Mouse (Mus musculus) kidney, postnatal 4 days (tissue): Measurements from ENCODE around the gene Sarnp.
"Not testable (repeated sequence)": the region's sequence is repeated elsewhere in the genome, so short reads cannot be mapped to it uniquely, and the experiment has no call there.

ENCODE experiments used
- DNase-seq, 2 experiments: peaks; one replicate each; pipeline ENCODE4 v3.0.0; 2021; ENCODE audit warnings: mixed read lengths in 2 of 2

The Sarnp gene

GRCm38 (mm10) chr10:128821358-128822056 lies 4.4 kb downstream of the Sarnp start, which contains the start of gene Ormdl2:
Gene Ormdl2, minus strand, starts transcription at chr10:128821645.
- DNase-seq, result peak; percentile 97 to 99

GRCm38 (mm10) chr10:128822135-128822534 lies 5.0 kb downstream of the Sarnp start:
- DNase-seq, result no peak

DNA sequence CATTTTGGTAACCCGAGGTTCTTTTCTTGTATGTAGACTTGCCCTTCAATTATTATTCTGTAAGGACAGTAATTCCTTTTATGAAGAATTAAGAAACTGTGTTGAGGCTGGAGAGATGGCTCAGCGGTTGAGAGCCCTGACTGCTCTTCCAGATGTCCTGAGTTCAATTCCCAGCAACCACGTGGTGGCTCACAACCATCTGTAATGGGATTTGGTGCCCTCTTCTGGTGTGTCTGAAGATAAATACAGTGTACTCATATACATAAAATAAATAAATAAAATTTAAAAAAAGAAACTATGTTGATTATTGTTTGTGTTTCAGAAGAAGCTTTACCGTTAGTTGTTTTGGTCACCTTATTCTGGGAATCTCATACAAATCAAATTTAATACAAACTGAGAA lies 6.0 kb downstream of the Sarnp start:
- DNase-seq, result not testable (repeated sequence)

GRCm38 (mm10) chr10:128823821-128824220 lies 6.7 kb downstream of the Sarnp start:
- DNase-seq, result no peak

DNA sequence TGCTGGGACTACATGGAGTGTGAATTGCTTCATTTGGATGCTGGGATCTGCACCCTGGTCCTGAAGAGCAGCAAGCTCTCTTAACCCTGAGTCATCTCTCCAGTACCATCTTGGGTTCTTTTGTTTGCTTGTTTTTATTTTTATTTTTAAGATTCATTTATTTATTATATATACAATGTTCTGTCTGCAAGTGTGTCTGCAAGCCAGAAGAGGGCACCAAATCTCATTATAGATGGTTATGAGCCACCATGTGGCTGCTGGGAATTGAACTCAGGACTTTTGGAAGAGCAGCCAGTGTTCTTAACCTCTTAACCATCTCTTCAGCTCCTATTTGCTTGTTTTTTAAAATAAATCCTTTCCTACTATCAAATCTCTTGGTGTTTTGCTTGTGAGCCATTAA lies 20.3 kb downstream of the Sarnp start:
- no peak for DNase-seq

GRCm38 (mm10) chr10:128839434-128839833 lies 22.3 kb downstream of the Sarnp start:
- no peak for DNase-seq

GRCm38 (mm10) chr10:128840612-128841011 lies 23.5 kb downstream of the Sarnp start:
- DNase-seq, result no peak

DNA sequence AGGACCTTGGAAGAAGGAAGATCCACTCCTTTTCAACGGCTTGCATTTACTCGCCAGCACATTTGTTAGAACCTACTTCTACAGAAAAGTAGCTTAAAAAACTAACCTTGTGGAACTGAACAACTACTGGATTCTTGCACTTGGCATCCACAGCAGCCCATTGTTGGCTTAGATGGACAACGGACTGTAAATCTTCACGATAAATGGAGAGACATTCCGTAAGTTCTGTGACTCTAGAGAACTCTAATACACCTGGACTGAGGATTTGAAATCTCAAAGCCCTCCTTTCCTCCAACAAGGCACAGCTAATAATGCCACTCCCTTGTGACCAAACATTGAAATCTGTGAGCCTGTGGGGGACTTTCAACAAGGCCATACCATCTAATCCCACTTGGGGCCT lies 26.1 kb downstream of the Sarnp start:
- DNase-seq, result no peak

DNA sequence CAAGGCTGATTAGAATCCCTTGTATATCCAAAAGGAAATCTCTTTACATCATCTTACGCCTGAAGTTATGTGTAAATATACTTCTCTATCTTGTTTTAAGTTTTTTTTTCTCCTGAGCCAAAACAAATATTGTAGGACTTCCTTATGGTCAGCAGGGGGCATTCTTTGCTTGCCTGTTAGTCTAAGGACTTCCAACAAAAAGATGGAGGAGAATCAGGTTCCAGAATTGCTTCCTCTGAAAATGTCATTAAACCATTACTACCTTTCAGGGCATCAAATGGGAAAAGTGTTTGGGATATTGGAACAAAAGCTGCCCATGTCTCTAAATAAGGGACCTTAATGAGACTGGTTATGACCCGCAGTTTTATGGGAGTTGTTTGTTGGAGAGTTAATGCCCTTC lies 28.4 kb downstream of the Sarnp start:
- peak in 1 of 2 experiments; percentile 13 for DNase-seq

GRCm38 (mm10) chr10:128846664-128847063 lies 29.5 kb downstream of the Sarnp start:
- no peak for DNase-seq

- DNase-seq, result no peak
Observed at GRCm38 (mm10) chr10:128848426-128848825, 31.3 kb downstream of the Sarnp start.

DNA sequence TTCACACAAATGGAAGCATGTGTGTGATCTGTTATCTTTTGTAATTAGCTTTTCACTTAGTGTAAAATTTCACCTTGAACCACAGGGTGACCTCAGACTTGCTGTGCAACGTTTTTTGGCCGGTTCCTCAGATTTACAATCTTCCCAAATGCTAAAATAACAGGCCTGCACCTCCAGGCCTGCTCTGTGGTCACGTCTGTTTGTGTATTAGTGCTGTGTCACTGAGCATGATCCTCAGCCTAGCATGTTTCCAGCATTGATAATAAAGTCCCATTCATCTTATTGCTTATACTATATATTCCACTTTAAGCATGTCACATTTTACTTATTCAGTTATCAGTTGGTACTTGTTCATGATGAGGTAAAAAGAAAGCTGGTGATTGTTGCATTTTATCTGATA lies 33.2 kb downstream of the Sarnp start:
- DNase-seq, result no peak

DNA sequence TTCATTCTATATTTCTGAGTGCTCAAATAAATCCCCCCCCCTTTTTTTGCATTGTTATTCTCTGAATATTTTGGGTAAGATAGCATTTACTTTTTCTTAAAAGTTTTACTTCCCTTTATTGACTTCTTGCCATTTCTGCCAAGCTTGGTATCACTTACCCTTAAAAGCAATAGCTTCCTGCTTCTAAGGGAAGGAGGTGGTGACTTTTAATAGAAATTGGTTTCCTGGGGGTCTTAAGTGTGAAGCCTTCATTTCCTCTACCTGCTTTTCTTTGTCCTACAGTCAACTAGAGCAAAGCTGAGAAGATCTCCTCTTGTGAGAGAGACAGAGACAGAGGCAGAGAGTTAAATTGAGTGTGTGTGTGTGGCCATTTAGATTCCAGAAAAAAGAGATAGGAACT lies 44.0 kb downstream of the Sarnp start:
- DNase-seq, result no peak

GRCm38 (mm10) chr10:128866042-128866441 lies 48.9 kb downstream of the Sarnp start:
- no peak for DNase-seq

- no peak for DNase-seq
Observed at GRCm38 (mm10) chr10:128866518-128866917, 49.4 kb downstream of the Sarnp start.

GRCm38 (mm10) chr10:128870341-128870740 lies 53.2 kb downstream of the Sarnp start:
- no peak for DNase-seq

DNA sequence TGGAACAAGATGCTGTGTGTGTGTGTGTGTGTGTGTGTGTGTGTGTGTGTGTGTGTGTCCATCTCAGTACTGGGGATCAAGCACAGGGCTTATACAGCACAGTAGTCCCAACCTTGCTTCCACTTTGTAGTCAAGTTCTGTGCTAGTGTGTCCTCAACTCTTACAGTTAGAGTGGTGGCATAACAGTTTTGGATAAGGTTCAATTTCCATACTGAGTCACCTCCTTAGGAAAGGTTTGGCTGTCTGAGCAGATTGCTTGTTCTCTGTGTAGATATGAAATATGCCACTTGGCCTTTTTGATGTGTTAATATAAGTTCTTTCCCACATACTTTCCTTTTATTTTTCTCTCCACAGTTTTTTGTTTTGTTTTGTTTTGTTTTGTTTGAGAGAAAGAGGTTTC lies 61.2 kb downstream of the Sarnp start:
- no peak for DNase-seq

- no peak for DNase-seq
Observed at GRCm38 (mm10) chr10:128878811-128879210, 61.7 kb downstream of the Sarnp start.

GRCm38 (mm10) chr10:128882067-128882466 lies 64.9 kb downstream of the Sarnp start:
- no peak for DNase-seq

- DNase-seq, result peak; percentile 44 to 60
Observed at GRCm38 (mm10) chr10:128888941-128889827, 72.1 kb downstream of the Sarnp start.

GRCm38 (mm10) chr10:128889846-128890245 lies 72.7 kb downstream of the Sarnp start:
- no peak for DNase-seq

DNA sequence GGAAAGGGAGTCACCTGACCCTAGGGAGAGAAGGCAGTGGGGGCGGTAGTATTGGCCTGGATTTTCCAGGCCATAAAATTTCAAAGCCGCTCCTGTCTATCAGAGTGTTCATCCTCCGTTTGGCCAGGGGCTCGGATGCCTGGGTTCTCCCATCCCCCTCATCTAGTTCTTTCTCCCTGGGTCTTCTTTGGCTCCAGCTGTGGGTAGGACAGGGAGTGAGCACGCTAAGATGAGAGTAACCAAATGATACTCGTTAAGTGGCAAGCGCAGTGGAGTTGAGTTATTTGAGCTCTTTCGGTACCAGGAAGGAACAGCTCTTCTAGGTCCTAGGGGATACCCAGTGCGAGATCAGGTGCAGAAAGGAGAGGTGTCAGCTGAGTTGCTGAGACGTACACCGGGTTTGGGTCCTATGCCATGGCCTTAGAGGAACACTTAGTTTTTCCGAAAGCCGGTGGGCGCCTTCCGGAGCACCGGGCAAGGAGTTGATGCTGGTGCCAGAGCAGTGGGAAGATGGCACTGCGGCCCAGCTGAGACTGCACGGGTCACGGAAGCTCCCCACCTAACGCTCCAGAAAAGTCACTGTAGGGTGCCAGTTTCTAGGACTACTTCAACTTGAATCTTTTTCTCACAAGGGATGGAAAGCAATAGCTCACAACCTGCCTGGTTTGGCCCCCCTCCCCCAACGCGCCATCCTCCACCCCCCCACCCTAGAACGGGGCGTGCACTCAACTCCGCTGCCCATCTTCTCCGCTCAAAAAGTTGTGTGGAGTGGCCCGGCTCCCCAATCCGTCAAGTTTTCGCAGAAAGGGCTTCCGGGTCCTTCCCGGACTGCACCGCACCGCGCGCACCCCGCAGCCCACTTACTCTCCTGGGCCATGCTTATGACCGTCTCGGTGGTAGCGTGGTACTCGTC lies 73.5 kb downstream of the Sarnp start:
- DNase-seq, result peak in 1 of 2 experiments; percentile 31
